Mouse (Mus musculus): ENCODE results near the gene Arpc5. TPM values are rescaled to one million over a fixed set of nuclear protein-coding genes. Genes with fewer than 3 reads are reported as not detected.
"Not testable (repeated sequence)": the region's sequence is repeated elsewhere in the genome, so short reads cannot be mapped to it uniquely, and the experiment has no call there.

Gene Arpc5
- total RNA-seq, 2 experiments from 2014 or later = 106 to 107 TPM

DNA sequence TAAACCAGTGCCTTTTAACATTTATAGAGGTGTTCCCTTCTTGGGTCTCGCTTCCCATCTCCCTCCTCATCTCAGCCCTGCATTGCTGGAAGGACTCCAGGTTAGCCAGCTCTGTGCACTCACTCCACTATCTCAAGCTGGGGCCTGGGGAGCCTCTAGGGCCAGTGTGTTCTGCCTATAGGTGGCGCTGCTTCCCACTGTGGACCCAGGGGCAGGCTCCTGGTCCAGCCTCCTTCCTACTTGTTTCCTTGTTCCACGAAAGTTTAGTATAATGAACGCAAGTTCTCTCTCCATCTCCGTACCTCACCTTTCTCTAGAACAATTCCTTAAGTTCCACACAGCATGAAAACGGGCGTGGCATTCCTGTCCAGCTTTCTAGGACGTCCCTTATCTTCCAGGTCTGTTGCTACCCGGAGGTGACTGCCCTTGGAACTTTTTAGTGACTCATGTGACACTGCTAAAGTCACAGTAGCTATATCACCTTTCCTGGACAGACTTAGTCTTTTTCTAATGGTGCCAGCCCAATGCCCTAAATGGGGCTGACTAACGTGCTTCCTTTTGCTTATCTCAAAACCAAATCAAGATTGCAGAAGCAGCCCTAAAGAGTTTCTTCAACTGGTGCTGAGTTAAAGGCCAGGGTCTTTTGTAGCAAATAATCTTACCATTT lies 12.9 kb downstream of the Arpc5 start:
- DNase-seq = peak; percentile 88

DNA sequence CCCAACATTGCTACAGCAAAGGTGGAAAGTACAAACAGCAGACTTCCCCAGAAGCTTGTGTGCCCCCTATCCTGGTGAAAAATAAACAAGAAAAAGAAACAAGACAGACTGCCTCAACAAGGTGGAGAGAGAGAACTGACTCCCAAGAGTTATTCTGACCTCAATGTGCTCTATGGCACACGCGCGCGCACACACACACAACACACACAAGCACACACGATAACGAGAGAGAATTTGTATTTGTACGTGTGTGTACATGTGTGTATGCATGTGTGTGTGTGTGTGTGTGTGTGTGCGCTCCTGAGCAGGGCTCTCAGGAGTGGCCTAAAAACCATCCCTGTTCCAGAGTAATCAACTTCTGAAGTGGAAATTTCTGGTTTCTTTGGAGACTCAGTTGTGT lies 18.3 kb downstream of the Arpc5 start:
- DNase-seq = no peak

GRCm38 (mm10) chr1:152785446-152785845 lies 19.1 kb downstream of the Arpc5 start:
- not testable (repeated sequence) for DNase-seq

- DNase-seq = no peak
Measured at GRCm38 (mm10) chr1:152786953-152787352, 20.6 kb downstream of the Arpc5 start.

DNA sequence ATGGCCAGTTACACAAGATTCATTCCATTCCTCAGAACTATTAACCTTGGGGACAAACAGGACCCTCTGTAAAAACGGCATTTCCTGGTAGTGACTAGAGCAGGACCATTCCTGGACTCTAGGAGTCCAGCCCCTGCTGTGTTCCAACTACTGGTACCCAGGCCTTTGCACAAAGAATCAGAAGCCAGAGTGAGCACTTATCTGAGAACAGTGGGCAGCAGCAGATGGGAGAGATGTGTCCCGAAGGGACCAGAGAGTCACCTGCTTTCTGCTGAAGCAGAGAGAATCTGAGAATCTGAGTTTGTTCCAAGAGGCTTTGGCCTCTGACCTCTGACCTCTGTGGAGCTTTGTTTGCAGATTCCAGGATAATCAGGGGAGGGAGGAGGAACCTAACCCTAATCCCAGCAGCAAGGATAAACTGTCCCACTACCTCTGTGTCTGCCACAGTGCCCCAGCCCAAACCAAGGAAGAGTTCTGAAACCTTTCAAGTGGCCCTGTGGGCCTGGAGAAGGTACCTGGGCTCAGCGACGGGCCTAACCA lies 21.8 kb downstream of the Arpc5 start:
- no peak for DNase-seq

- peak; percentile 59 for DNase-seq
Measured at GRCm38 (mm10) chr1:152790254-152790653, 23.9 kb downstream of the Arpc5 start.

GRCm38 (mm10) chr1:152790821-152791220 lies 24.5 kb downstream of the Arpc5 start:
- no peak for DNase-seq

DNA sequence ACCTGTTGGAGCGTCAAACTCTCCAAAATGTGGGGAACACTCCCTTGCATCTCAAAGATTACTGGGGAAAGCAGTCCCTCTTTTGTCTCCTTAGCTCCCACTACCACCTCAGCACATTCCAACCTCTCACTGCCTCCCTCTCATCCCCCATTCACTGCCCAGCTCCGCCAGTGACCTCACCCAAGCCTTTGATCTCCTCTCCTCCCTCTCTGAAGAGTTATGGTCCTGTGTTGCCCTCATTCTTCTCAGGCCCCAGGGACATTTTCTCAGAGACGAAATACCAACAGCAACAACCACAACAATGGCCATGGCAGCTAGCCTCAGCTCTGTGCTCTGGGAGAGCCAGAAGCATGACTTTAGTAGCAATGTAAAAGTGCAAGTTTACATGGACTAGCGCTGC lies 24.9 kb downstream of the Arpc5 start:
- peak; percentile 29 for DNase-seq

DNA sequence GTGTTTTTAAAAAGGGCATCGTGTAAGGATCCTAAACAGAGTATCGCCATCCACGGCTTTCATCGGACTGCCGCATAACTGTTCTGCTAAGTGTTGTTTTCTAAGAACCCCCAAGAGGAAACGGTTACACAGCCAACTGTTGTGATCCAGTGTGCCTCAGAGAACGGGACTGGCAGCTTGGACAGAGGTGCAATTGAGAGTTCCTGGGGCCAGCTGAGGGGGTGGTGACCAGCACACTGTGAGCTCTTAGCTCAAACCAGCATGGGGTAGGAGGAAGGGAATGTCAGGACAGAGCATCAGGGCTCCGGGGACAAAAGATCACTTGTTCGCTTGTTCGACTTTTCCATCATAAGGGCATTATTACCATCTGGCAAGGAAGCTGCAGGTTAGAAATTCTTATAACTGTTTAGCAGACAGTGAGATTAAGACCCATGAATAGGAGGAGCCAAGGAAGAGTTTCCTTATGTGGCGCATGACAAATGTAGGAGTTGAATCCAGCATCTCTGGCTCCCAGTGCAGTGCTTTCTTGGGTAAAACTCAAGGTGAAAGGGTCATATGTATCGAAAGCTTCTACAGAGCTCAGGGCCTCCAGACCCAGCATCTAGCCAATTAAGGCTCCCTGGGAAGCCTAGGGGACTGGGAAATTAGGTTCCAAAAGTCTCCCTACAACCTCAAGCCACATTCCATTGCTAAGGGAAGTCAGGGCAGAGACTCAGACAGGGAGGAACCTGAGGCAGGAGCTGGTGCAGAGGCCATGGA lies 26.6 kb downstream of the Arpc5 start:
- no peak for DNase-seq

- no peak for DNase-seq
Measured at GRCm38 (mm10) chr1:152793495-152794130, 27.3 kb downstream of the Arpc5 start.

DNA sequence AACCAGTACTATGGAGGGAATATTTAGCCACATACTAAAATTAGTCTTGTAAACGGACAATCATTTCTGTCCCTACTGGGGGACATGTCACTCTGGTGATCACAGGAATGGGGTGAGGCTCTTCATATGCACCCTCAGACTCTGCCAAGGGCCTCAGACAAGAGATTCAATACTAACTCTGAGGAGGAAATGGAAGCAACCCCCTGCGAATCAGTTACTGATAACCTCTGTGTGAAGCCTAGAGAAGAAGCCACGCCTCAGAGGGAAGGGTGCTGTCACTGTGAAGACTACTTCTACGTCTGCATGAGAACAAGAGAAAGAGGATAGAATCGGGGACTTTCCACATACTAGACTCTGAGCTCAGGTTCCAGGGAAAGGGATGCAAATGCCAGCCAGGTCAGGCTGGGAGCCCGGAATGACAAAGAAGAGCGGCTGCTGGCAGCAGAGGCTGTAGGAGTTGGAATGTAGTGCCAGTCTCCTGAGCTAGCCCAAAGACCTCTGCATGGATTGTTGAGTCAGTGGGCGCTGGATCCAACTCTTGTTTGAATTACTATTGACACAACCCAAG lies 29.4 kb downstream of the Arpc5 start:
- DNase-seq = no peak

DNA sequence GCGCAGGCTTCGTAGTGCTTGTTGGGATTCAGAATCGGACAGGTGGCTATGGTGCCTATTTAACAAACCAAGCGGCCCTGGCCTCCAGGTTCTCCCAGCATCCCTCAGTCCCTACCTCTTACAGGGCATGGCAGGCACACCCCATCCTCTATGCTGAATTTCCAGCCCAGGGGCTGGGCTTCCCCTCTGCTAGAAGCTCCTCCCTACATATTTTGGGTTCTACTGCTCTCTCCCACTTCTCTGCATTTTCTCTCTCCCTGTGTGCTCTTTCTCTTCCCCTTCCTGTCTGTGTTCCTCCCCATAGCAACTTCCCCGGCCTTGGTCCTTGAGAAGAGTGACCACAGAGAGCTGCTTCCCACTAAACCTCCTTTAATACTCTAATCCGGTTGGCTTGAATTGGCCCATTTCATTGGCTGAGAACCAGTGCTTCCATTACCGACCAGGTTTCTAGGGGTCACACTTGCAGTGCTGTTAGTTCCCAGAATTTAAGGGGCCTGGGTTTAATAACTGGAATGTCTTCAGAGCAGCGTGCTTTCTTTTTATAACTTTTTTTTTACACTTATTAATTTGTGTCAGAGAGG lies 30.4 kb downstream of the Arpc5 start:
- DNase-seq = no peak

DNA sequence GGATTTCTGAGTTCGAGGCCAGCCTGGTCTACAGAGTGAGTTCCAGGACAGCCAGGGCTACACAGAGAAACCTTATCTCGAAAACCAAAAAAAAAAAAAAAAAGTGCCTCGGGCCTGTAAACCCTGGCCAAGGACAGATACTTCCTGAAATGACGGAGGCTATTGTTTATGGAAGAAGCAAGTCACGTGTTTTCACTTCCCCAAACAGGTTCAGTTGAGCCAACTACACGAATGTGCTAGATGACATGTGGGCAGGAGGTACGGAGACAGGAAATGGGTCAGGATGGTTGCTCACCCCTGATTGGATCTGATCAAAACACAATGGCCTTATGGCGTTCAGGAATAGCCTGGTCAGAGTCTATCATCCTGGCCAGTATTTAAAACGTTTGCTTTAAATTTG lies 31.8 kb downstream of the Arpc5 start:
- DNase-seq = no peak

- DNase-seq = no peak
Measured at GRCm38 (mm10) chr1:152799897-152800296, 33.6 kb downstream of the Arpc5 start, which contains the start of gene Ncf2. Gene Ncf2 (plus strand): TSS chr1:152800194.

- no peak for DNase-seq
Measured at GRCm38 (mm10) chr1:152800633-152801176, 34.4 kb downstream of the Arpc5 start.

- no peak for DNase-seq
Measured at GRCm38 (mm10) chr1:152804907-152805306, 38.6 kb downstream of the Arpc5 start.

DNA sequence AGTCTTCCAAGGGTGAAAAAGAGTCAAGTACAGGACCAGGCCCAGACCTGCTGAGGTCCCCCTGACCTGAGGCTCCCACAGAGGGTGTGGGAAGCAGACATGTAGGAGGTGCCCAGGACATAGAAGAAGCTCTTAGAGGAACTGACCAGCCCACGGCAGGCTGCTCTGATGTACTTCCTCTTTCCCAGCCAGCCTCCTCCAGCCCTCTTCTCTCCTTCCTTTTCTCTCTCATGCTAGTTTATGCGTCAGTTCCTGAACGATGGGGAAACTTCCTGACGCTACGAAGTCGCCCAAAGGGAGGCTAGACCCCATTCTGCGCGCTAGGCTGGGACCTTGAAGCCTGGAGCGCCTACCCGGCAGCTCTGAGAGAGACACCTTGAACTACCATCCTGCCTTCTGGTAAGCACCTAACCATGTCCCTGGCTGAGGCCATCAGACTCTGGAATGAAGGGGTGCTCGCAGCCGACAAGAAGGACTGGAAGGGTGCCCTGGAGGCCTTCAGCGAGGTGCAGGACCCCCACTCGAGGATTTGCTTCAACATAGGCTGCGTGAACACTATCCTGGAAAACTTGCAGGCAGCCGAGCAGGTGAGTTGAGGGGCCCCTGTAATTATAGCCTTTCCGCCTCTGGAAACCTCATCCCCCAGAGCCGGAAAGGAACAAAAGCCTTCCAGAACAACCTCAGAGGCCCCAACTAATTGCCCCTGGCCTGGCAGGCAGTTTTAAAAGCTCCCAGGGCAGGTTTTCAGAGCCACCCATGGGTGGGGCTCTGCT lies 41.5 kb downstream of the Arpc5 start:
- DNase-seq = no peak

- DNase-seq = no peak
Measured at GRCm38 (mm10) chr1:152808392-152808680, 42.0 kb downstream of the Arpc5 start.

DNA sequence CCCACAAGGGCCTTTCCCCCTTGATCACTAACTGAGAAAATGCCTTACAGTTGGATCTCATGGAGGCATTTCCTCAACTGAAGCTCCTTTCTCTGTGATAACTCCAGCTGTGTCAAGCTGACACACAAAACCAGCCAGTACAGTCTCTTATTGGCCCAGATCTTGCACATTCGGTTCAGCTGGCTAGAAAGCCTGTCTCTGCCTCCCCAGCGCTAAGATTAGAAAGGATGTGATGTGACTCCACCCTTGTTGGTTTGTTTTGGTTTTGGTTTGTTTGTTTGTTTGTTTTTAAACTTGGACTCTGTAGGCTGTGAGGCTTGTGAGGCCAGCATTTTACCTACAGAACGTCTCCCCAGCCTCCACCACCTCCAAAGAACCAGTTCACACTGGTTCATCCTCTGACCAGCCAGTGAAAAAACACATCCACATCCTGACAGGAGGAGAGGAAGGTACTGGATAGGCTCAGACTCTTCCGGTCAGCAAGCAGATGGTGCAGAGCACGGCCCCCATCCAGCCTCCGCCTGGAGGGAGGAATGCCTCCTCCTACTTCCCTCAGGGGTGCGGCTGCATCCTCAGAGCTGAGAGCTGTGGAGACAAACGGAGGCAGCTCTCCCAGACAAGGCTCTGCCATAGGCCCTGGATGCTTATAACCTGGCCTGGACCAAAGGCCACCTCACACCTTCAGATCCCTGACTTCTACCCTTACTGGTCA lies 43.4 kb downstream of the Arpc5 start:
- no peak for DNase-seq

DNA sequence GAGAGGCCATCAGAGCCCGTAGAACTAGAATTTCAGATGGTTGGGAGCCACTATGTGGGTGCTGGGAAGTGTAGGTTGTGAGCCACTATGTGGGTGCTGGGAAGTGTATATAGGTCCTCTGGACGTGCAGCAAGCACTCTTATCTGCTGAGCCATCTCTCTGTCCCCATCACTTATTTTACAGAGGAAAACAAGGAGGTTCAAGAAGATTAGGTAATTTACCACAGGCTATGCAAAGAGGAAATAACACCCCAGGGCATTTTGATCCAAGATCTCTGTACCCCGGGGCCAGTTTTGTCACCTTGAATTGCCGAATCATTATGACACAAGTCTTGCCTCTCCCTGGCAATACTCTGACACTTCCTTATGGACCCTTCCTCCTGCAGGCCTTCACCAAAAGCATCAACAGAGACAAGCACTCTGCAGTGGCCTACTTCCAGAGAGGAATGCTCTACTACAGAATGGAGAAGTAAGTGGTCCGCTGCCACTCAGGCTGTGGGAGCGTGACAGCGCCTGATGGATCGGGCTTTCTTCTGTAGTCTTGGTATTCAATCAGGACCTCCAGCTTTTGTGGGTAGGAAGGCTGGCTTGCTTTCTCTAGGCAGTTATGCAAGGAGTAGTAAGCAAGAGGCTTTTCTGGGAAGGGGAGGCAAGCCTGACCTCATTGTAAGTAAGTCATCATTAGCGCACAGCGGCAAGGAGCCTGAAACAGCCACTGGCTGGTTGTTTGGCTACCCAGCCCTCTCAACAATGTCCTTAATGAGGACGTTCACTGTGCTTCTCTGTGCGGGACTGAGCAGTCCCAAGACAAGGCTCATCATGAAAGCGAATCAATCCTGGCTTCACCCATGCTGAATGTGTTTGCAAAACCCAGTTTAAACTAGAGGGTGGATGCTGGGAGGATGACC lies 44.4 kb downstream of the Arpc5 start:
- DNase-seq = no peak
